Mouse (Mus musculus) thymus, postnatal 36 days (tissue): ENCODE measurements around the gene Cxcl3.
"Not testable (repeated sequence)": the region's sequence is repeated elsewhere in the genome, so short reads cannot be mapped to it uniquely, and the experiment has no call there.

Experiments
- DNase-seq, 2 experiments: peaks; one replicate each; pipeline ENCODE4 v3.0.0; 2022; ENCODE audit warnings: mixed read lengths in 2 of 2

The Cxcl3 gene

DNA sequence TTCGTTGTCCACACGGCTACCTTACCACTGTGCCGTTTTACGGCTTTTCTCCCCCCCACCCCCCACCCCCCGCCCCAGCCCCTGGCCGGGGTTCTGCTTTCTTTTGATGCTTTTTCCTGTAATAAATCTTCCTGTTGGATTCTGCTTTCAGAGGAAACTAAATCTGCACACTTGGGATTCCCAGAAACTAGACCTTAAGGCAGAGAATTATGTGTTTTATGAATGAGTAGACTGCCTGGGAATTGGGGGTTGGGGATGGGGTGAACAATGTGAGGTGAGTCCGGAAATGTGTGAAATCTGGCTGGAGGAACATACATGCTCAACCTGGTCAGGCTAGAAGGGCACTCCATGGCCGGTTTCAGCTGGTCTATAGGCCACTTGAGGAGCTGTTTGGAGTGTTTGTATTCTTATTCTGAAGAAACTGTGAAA is 4.2 kb downstream of the Cxcl3 start:
- DNase-seq = no peak

DNA sequence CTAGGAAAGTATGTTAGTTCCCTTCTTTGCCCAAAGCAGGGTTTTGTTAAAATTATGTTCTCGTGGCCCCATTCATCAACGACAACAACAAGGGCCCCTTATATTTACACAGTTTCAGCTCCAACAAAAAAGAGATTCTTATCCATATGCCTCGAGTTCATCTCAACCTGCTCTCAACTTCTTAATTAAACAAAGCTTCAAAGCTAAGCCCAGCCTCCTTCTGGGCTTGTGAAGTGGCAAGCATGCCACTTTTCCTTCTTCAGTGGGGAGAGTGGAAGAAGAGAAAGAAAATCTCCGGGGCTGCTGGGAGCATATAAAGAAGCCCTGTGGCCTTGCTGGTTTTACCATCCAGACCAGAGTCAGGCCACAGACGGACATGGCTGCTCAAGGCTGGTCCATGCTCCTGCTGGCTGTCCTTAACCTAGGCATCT is 8.3 kb downstream of the Cxcl3 start, which contains the start of gene Cxcl15:
Cxcl15 (plus strand) TSS at position 340 of the 431 bp plus-strand sequence.
- no peak for DNase-seq

DNA sequence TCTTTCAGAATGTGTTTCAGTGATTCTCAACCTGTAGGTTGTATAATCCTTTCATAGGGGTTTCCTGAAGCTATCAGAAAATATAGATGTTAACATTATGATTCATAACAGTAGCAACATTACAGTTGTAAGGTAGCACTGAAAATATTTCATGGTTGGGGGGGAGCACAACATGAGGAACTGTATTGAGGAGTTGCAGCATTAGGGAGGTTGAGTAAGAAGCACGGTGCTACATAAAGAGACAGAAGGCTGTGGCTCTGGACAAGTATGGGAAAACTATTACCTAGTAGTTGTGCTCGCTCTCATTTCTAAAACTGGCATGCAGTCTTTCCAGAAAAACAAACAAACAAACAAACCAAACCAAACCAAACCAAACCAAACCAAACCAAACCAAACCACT is 9.5 kb downstream of the Cxcl3 start:
- not testable (repeated sequence) for DNase-seq

DNA sequence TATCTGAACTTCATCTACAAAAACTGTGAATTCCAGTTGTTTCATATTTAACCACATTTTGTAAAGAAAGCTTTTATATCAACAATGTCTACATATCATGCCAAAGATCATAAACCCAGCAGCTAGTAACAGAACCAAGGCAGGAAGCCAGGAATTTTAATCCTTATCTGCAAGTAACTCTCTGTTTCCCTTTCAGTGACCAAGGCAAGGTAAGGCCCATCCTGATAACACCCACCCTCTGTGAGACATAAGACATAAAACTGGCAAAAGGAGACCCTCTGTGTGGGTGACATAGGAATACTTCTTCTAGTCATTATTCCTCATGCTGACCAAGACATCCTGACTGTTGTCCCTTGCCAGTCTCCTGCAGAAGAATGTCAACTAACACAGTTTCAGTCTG is 18.7 kb downstream of the Cxcl3 start:
- DNase-seq = no peak

DNA sequence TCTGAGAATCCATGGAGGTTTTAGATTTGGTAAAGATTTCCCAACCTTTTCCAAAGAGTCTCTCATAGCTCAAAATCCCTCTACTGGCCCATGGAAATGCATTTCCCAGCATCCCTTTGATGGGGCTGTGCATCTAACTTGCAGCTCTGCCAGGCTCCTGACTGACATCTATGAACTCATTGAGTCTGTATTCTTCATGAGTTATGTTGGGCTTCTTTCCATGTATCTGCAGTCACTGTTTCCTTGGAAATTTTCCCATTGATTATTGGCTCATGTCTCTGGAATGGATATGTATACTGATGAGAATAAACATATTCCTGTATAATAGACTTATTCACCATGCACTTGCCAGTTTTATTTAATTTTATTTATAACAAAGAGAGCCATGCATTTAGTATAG is 20.1 kb downstream of the Cxcl3 start:
- DNase-seq = no peak

DNA sequence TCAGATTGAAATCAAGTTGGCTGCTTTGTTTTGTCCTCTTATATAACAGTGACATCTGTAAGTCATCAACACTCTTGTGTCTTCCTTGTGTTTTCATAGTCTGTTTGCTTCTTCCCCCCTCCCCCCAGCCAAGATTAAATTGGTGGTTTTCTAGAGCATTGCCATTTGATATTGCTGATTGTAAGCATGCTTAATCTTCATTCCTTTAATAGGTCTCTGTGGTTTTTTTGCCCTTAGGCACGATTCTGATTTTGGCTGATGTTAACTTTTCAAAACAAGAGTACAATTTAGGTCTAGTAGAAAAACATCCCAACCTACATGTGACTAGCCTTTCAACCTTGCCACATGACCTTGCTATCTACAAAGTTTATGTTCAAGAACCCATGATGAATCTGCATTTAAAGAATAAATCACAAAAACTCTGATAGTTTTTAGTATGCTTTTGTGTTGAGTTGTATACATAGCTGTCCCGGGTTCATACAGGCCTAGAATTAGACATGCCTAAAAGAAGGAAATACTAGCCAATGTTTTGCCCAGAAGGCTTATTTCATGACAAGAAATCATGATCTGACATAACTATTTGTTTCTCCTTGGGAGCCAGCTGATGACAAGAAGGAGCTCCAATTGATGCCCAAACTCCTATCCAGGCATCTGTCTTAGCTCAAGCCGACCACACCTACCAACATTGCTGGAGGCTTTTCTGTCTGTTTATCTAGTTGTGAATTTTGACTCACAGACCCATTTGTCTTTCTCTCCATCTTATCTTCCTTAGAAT is 21.5 kb downstream of the Cxcl3 start:
- no peak for DNase-seq

DNA sequence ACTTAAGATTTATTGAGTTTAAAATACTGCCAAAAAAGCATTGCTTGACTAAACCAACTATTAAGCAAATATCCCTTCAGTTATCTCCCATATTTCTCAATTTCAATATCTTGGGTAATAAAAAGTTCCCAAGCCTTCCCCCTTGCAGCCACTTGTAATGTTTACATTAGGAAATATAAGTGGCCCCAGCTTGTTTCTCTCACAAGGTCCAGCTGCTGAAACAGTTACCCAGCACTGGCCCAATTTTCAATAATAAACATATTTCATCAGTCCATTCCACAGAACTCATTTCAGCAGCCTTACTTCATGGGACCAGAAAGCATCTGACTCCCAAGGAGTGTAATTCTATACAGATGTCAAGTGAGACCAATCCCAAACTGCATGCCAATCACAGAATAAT is 33.9 kb downstream of the Cxcl3 start:
- DNase-seq = no peak

DNA sequence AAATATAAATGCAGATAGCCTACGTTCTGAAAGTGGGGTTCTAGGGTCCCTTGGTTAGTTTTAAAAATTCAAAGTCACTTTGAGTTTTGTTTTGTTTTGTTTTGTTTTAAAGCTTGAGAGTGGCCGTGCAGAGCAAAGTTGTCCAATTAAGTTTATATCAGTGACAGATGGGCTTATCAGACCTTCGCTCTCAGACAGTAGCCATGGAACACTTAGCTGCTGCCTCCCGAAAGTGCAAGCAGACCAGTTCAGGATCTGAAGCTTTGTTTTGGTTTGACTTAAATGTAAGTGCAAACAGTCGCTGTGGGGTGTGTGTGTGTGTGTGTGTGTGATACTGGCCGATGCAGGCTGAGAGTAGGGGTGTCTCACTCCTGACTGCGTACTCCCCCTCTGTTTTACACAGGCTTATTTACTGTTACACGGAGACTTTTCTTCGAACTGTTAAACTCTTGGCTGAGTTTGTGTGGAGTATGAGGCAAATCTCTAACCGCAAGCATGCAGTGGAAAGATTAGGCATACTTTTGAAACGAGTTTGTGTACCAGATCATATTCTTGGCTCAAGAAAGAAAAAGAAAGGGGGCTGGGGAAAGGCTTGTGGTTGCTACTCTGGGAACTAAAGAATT is 46.4 kb downstream of the Cxcl3 start:
- DNase-seq = no peak

DNA sequence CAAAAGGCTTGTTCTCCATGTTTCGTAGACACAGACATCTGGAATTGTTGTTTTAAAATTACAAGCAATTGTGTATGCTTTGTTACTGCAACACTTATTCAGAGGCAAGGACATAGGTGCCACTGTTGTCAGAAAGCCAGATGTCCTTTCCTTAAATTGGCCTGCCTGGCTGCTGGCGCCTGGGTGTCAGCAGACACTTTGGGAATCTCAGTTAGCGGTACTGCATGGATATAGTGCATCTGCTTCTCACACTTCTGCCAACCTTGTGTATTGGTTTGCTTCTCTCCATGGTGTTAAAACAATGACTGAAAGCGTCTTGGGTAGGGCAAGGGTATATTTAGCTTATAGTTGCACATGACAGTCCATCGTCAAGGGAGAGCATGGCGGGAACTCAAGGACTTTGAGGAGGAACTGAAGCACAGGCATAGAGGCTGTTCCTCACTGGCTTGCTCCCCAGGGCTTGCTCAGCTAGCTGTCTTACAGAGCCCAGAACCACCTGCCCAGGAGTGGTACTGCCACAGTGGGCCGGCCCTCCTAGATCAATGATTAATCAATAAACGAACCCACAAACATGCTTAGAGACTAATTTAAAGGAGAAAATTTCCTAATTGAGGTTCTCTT is 47.0 kb downstream of the Cxcl3 start:
- DNase-seq = no peak

DNA sequence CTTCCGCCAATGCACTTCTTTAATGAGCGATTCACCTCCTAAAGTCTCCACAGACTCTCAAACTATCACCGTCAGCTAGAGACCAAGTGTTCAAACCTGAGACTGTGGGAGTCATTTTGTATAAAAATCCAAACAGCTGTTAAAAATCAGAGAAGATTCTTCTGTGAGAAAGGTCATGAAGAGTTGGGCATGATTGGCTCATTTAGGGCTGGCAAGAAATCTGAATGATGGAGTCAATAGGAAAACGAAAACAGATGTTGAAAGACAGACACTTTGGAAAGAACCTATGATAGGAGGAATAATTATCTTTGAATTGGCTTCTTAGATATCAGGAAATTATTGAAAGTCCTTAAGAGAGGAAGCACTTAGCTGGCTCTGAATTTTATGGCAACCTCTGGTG is 48.5 kb downstream of the Cxcl3 start:
- no peak for DNase-seq

DNA sequence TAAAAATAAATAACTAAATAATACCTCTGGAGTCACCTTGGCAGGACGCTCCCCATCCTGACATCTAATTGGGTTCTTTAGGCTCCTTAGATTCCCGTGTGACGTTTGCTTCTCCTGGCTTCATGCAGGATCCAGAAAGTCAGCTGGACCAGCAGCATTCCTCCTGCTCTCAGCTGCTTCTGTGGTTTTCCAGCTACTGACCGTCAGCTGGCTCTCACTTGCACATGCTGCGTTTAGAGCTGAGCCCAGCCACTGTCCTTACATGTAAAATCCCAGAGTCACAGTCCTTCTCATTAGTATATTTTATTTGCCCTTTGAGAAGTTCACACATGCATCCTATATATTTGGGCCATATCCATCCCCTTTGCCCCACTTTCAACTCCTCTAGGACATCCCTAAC is 52.7 kb downstream of the Cxcl3 start:
- DNase-seq = no peak
